8 mouse cellular contexts compared by ENCODE assay signal in genomic region chr10:44755355-44755957, GRCm38 (mm10).
A peak's percentile ranks its signal among the peaks of the same experiment; 100 is the strongest.
DNase-seq lines count a peak whose midpoint lies in the region; ATAC-seq and TF ChIP-seq lines count a peak whose summit lies in the region.

No protein-coding gene starts in this region.

- no peaks in the 10 kb centered on the region for H3K36me3 ChIP-seq in midbrain, embryonic 12.5 days
- no peaks in the 10 kb centered on the region for H3K36me3 ChIP-seq in midbrain, embryonic 16.5 days (ENCODE audit: control insufficient read depth, insufficient read depth, low read length)
- H3K36me3 ChIP-seq in myocyte (ENCODE audit: control insufficient read depth, insufficient read depth), result no peaks in the 10 kb centered on the region

- no peak overlapping the region for H3ac ChIP-seq in myocyte (ENCODE audit: control insufficient read depth, insufficient read length)

- H3K4me1 ChIP-seq in midbrain, embryonic 12.5 days, result peaks cover 5% of the 10 kb centered on the region; the same call in 1 of the 2 replicates
- H3K4me1 ChIP-seq in midbrain, embryonic 16.5 days (ENCODE audit: control insufficient read depth, insufficient read depth, low read length), result no peaks in the 10 kb centered on the region

- H3K27ac ChIP-seq in midbrain, embryonic 12.5 days (replicated peaks), result no peak overlapping the region
- H3K27ac ChIP-seq in midbrain, embryonic 16.5 days (ENCODE audit: low read length), result no peak overlapping the region

- H3K9me3 ChIP-seq in midbrain, embryonic 12.5 days, result no peaks in the 10 kb centered on the region
- H3K9me3 ChIP-seq in midbrain, embryonic 16.5 days (replicated peaks; ENCODE audit: control insufficient read depth, low read length, poor library complexity, severe bottlenecking), result no peaks in the 10 kb centered on the region

- ATAC-seq in midbrain, embryonic 12.5 days (ENCODE audit: low FRiP score, low read depth), result peak; percentile 84
- ATAC-seq in midbrain, embryonic 16.5 days, result no peak; the same call in 1 of the 2 replicates
- ATAC-seq in inflammation-experienced regulatory T-cells, adult 6 months, result no peak

- WGBS in midbrain, embryonic 12.5 days, result 65% methylated on average over 6 of the region's 6 CpGs
- 33% methylated on average over 6 of the region's 6 CpGs for WGBS in midbrain, embryonic 16.5 days

- no peak overlapping the region for H3K4me3 ChIP-seq in midbrain, embryonic 12.5 days
- no peak overlapping the region for H3K4me3 ChIP-seq in midbrain, embryonic 16.5 days (ENCODE audit: low read depth, low read length)
- H3K4me3 ChIP-seq in myocyte, result no peak overlapping the region

- no peak overlapping the region for H3K9ac ChIP-seq in midbrain, embryonic 12.5 days (replicated peaks)
- no peak overlapping the region for H3K9ac ChIP-seq in midbrain, embryonic 16.5 days (ENCODE audit: low read depth, low read length)

- TF ChIP-seq POLR2A in myocyte (IDR thresholded peaks at IDR 0.05; ENCODE audit: insufficient read length, low read depth), result no peak

- no peaks in the 10 kb centered on the region for H3K27me3 ChIP-seq in midbrain, embryonic 12.5 days
- no peaks in the 10 kb centered on the region for H3K27me3 ChIP-seq in midbrain, embryonic 16.5 days (ENCODE audit: control insufficient read depth, insufficient read depth, low read depth, low read length)
- no peaks in the 10 kb centered on the region for H3K27me3 ChIP-seq in myocyte (ENCODE audit: control insufficient read depth, insufficient read depth, insufficient read length)

- H3K4me2 ChIP-seq in midbrain, embryonic 12.5 days (replicated peaks), result no peak overlapping the region
- no peak overlapping the region for H3K4me2 ChIP-seq in midbrain, embryonic 16.5 days (ENCODE audit: low read length)
- H3K4me2 ChIP-seq in myocyte (ENCODE audit: low read depth), result peak overlapping the region; percentile 44

- peak; percentile 3 to 5 for DNase-seq in heart, adult 9 months (ENCODE audit: low spot score in 2 of 2)
- DNase-seq in heart, adult 11 months, result no peak
- peak; percentile 34 to 55 for DNase-seq in frontal cortex, postnatal 36 days (ENCODE audit: low spot score in 2 of 2)
- no peak for DNase-seq in spleen, adult 18-20 months

- H3K79me2 ChIP-seq in myocyte (ENCODE audit: control insufficient read depth, insufficient read depth), result no peaks in the 10 kb centered on the region

TF ChIP-seq in myocyte, 11 proteins besides CTCF, POLR2A, EP300 and RAD21:
- TF ChIP-seq USF1 (IDR thresholded peaks at IDR 0.05; ENCODE audit: low read depth) (no peak), MYOG (IDR thresholded peaks at IDR 0.05; ENCODE audit: control insufficient read depth in 1 of 3, insufficient read depth in 1 of 3, insufficient read length in 2 of 3, low read depth in 2 of 3) (no peak), CEBPB (IDR thresholded peaks at IDR 0.05; ENCODE audit: insufficient read depth, poor library complexity, severe bottlenecking) (peak; percentile 73)
TF ChIP-seq in myocyte: peak in this region for 1.

Comparison
In these comparisons a context has a peak if more than half of its experiments do, and no peak if none do; other contexts are left out.
1. DNase-seq: peak in heart, adult 9 months (2 of 2) and frontal cortex, postnatal 36 days (2 of 2); none in heart, adult 11 months (single experiment) and spleen, adult 18-20 months (0 of 2).